Mouse (Mus musculus): ENCODE measurements around the gene Bcl2. TPM values are rescaled to one million over a fixed set of nuclear protein-coding genes. Genes with fewer than 3 reads are reported as not detected.

The Bcl2 gene
- polyA plus RNA-seq, 1 experiment = 1.4 TPM

GRCm38 (mm10) chr1:106620174-106620931 is 93.7 kb downstream of the Bcl2 start:
- no peak for TF ChIP-seq GATA1 (IDR thresholded peaks at IDR 0.05; ENCODE audit: low read length)

DNA sequence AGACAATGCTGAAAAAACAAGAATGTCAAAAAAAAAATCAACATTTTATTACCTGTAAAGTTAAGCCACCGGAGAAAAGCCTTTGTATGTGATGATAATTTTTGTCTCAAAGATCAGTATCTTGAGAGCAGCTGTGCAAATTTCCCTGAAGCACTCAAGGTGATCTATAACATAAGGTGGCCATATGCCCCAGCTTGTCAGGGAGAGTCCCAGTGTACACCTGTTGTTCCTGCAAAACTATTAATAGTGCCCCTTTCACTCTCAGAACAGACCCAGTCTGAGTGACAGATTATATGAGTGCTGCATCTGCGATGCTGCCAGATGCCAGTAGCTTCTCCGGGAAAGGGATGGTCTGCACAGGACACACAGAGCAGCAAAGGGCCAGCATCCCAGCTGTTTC is 95.3 kb downstream of the Bcl2 start:
- TF ChIP-seq GATA1 (IDR thresholded peaks at IDR 0.05; ENCODE audit: low read length) = no peak

- no peak for TF ChIP-seq GATA1 (IDR thresholded peaks at IDR 0.05; ENCODE audit: low read length)
These were observed 97.1 kb downstream of the Bcl2 start for GRCm38 (mm10) chr1:106616955-106617354.

- TF ChIP-seq GATA1 (IDR thresholded peaks at IDR 0.05; ENCODE audit: low read length) = no peak
These were observed 100.7 kb downstream of the Bcl2 start for GRCm38 (mm10) chr1:106613371-106613770.

DNA sequence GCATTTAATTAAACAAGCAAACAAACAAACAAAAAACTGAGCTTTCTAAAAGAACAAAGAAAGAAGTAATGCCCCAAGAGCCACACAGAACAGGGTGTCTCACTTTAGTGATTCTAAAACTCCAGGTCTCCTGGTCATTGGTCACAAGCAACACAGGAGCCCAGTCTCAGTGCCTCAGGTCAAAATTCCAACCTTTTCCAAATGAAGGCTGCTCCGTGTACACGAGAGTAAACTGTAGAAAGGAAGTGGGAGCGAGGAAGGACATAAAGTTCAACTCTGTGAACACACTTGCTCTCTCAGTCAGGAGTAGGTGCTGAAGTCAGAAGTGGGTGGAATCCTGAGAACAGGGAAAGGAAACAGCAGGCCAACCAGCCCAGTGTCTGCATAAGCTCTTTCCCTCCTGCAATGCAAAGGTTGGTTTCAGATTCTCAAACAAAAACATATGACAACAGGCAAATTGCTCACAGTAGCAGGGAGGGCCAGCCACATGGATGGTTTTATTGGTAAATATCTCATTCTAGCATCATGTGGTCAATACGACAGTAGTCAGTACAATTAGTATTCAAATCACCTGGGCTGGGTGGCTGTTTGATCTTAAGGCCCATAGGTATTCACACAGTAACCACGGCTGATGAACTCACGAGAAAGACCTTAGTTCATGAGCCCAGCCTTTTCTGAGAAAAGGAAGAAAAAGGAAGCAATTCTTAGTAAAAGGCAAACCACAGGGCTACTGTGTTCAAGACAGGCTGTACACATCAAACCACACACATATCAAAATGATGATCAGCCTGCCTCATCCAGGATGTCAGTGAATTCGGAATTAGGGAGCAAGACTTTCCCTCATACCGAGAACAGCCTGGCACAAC is 101.7 kb downstream of the Bcl2 start:
- no peak for TF ChIP-seq GATA1 (IDR thresholded peaks at IDR 0.05; ENCODE audit: low read length)

DNA sequence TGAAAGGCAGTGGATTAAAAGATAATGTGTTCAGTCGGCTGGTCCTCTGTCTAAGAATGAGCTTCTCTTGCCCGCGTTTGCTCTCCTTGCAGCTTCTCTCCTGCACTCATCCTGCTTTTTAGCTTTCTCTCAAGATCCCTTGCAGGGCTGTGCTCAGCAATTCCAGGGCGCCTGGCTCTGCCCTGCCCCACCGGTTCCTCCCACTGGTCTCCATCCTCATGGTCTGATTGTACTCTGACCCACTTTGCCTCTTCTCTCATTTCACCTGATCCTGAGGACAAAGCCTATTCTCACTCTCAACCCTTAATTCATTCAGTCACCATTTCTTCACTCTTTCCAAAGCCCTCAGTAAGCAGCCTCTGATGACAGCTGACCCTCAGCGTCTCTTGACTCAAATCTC is 102.8 kb downstream of the Bcl2 start:
- no peak for TF ChIP-seq GATA1 (IDR thresholded peaks at IDR 0.05; ENCODE audit: low read length)

DNA sequence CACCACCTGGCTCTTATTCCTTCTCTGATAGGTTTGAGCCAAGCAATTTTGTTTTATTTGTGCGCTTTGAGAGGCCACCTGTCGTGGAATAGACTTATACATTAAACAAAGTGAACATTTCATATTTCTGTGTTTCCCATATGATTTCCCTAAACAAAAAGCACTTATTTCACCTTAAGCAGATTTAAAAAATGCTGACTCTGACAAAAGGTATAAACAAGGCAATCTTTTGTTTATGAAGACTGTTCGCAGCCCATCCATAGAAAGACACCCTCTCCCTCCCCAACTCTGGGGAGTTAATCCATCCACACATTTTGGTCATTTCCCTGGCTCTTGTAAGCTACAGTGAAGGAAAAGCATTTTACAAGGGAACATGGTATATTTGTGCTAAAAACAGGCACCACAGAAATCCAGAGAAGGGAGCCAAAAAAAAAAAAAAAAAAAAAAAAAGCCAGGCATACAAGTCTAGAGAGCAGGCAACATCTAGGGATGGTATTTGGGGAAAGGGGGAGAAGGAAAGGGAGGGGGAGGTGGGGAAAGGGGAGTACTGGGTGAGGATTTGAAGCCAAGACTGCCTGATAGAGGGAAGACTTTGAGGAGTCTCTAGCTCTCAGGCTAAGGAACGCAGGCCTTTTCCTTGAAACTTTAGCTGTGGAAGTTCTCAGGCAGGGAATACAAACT is 105.8 kb downstream of the Bcl2 start:
- TF ChIP-seq GATA1 (IDR thresholded peaks at IDR 0.05; ENCODE audit: low read length) = no peak

GRCm38 (mm10) chr1:106606951-106607350 is 107.1 kb downstream of the Bcl2 start:
- TF ChIP-seq GATA1 (IDR thresholded peaks at IDR 0.05; ENCODE audit: low read length) = no peak

DNA sequence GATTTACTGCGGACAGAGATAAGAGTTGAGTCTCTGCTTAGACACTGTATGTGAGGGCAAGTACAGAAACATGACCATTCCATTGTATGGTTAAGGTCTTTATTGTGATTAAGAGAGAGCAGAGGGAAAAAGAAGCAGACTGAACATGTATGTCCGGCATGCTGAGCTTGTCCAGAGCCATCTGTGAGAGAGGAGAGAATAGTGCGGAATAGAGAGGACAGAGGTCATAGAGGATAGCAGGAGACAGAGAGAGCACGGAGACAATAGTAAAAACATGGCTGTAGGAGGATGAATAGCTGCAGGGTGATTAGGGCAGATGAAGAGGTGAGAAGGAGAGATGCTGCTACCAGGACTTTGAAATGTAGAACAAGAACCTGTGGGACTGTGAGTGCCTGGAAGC is 110.7 kb downstream of the Bcl2 start:
- TF ChIP-seq GATA1 (IDR thresholded peaks at IDR 0.05; ENCODE audit: low read length) = no peak

- no peak for TF ChIP-seq GATA1 (IDR thresholded peaks at IDR 0.05; ENCODE audit: low read length)
These were observed 111.1 kb downstream of the Bcl2 start for GRCm38 (mm10) chr1:106602941-106603340.

- no peak for TF ChIP-seq GATA1 (IDR thresholded peaks at IDR 0.05; ENCODE audit: low read length)
These were observed 111.5 kb downstream of the Bcl2 start for GRCm38 (mm10) chr1:106602536-106602935.

- TF ChIP-seq GATA1 (IDR thresholded peaks at IDR 0.05; ENCODE audit: low read length) = no peak
These were observed 112.8 kb downstream of the Bcl2 start for GRCm38 (mm10) chr1:106601247-106601646.

DNA sequence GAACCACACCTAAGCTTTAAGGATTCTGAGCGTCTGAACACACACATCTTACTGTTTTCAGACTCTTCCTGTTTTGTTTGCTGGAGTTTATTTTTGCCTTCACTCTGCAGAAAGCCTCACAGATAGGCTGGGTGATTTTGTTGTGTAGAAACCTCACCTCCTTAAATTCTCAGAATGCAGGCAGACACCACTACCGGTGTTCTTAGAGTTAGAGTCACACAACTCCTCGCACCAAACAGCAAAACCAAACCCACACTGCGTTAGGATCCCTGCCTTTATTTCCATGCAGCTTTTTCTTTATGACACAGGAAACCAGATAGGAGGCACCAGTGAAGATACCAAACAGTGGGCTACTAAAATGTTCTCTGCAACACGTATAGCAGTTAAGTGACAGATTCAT is 113.2 kb downstream of the Bcl2 start:
- no peak for TF ChIP-seq GATA1 (IDR thresholded peaks at IDR 0.05; ENCODE audit: low read length)

DNA sequence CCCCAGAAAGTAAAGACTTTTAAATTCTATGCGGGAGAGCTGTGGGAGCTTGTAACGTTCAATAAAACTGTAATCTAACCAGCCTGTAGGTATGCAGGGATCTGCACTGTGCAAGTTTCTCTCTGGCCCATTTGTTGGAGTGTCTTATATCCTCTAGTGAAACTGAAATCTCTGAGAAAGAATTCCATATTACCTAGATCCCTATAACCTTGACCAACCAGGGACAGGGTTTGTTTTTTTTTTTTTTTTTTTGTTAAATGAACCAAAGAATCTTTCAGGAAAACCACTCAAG is 115.8 kb downstream of the Bcl2 start:
- TF ChIP-seq GATA1 (IDR thresholded peaks at IDR 0.05; ENCODE audit: low read length) = no peak

- no peak for TF ChIP-seq GATA1 (IDR thresholded peaks at IDR 0.05; ENCODE audit: low read length)
These were observed 116.3 kb downstream of the Bcl2 start for GRCm38 (mm10) chr1:106597575-106598291.

DNA sequence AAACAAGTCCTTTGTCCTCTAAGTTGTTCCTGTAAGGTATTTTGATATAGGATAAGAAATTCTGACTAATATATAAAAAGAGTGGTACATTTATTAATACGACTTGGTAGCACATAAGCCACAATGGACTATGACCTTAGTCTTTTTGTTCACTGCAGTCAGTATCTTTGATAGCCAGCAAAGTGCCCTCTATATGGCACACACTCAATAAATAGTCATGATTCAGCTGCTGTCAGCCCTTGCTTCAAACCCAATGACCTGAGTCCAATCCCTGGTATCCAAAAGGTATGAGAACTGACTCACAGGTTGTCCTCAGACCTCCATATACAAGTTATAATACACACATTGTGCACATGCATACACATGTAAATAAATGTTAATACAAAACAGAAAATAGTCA is 117.7 kb downstream of the Bcl2 start:
- TF ChIP-seq GATA1 (IDR thresholded peaks at IDR 0.05; ENCODE audit: low read length) = no peak
